Mouse (Mus musculus) liver, embryonic 12.5 days (tissue): Measurements from ENCODE around the gene Gdf2. TPM values are rescaled to one million over a fixed set of nuclear protein-coding genes. Genes with fewer than 3 reads are reported as not detected.
A peak's percentile ranks its signal among the peaks of the same experiment; 100 is the strongest.

Experiments
- ATAC-seq: fragments of 200-750 bp; cut with Nextera tagmentation; 2 replicates; pipeline ENCODE4 v1.8.0; 2017; ENCODE audit warnings: moderate number of reproducible peaks, mild to moderate bottlenecking, moderate library complexity
- H3K27ac ChIP-seq: fragments of 300-500 bp; sonication (generic); 2 replicates; pipeline ENCODE4 v1.5.1; 2016; ENCODE audit warnings: mild to moderate bottlenecking
- H3K27me3 ChIP-seq: fragments of 300-500 bp; sonication (generic); replicated peaks from 2 replicates; pipeline ENCODE4 v1.6.1; 2016; ENCODE audit warnings: mild to moderate bottlenecking, moderate library complexity
- H3K36me3 ChIP-seq: fragments of 300-500 bp; sonication (generic); 2 replicates; pipeline ENCODE4 v1.6.1; 2016; ENCODE audit warnings: mild to moderate bottlenecking, moderate library complexity
- H3K4me1 ChIP-seq: fragments of 300-500 bp; sonication (generic); 2 replicates; pipeline ENCODE4 v1.6.1; 2016
- H3K4me2 ChIP-seq: fragments of 300-500 bp; sonication (generic); 2 replicates; pipeline ENCODE4 v1.6.1; 2016; ENCODE audit warnings: mild to moderate bottlenecking, moderate library complexity
- H3K4me3 ChIP-seq: fragments of 300-500 bp; sonication (generic); 2 replicates; pipeline ENCODE4 v1.5.1; 2016; ENCODE audit warnings: mild to moderate bottlenecking, moderate library complexity
- H3K9ac ChIP-seq: fragments of 300-500 bp; sonication (generic); 2 replicates; pipeline ENCODE4 v1.6.1; 2016; ENCODE audit warnings: mild to moderate bottlenecking, moderate library complexity
- H3K9me3 ChIP-seq: fragments of 300-500 bp; sonication (generic); replicated peaks from 2 replicates; pipeline ENCODE4 v1.6.1; 2016; ENCODE audit warnings: mild to moderate bottlenecking, moderate library complexity
- WGBS: fragments of 180-500 bp; shearing (Covaris S2); methylation state at CpG from one replicate; pipeline ENCODE4 v1.1.7; 2016; ENCODE audit not compliant: insufficient replicate concordance; 5-methylcytosine and 5-hydroxymethylcytosine counted together
- polyA plus RNA-seq: library from polyadenylated mRNA; unstranded; fragments of >200 nt; fragmentation: Nextera tagmentation; extraction: Ambion mirVana; gene quantifications from 2 replicates; pipeline ENCODE4 v1.2.1, GENCODE M21; 2016

Gdf2 gene
- polyA plus RNA-seq, 1 experiment from 2014 or later = 15.0 TPM

DNA sequence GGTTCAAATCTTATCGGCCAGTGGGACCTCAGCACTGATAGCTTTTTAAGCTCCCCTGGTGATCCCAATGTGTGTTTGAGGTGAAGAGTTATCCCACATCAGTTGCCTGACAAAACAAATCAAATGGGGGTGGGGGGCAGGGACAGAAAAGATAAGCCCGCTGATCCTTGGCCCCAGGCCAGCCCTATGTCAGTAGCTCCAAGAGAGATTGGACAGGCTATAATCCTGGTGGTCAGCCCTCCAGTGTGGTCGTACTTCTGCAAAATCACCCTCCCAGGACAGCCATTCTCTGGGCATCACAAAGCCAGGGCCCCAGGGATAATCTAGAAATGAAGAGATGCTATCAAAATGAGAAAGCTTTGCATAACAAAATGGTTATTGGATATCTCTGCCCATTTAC is 18.0 kb downstream of the Gdf2 start:
- Histone ChIP-seq H3K36me3 (no peaks in the 10 kb centered on the region), H3K4me3 (no peak overlapping the region), H3K27me3 (no peaks in the 10 kb centered on the region), H3K9ac (no peak overlapping the region), H3K27ac (no peak overlapping the region), H3K4me1 (0 out of 2 replicates have a peak, but pooled peaks cover 3% of the 10 kb centered on the region), H3K4me2 (no peak overlapping the region), H3K9me3 (no peaks in the 10 kb centered on the region)
- 39% methylated on average over 3 of the region's 3 CpGs for WGBS
- no peak for ATAC-seq

DNA sequence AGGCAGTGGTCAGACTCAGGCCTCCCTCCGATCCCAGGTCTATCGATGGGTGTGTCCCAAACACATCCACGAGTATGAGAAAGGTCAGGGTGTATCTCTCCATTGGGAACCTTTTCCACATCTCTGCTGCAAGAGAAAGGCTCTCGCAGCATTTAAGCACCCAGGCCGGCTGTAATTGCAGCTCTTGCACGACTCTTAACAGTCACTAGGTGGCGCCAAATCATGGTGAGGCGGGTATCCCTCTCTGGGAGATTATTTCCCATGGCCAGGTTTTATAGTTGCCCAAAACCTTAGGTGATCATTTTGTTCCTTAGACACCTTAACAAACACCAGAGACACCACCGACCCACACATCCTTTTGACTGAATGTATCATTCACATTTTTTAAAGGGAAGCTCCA is 18.5 kb downstream of the Gdf2 start:
- Histone ChIP-seq H3K4me1 (0 out of 2 replicates have a peak, but pooled peaks cover 3% of the 10 kb centered on the region), H3K4me2 (no peak overlapping the region), H3K4me3 (no peak overlapping the region), H3K27ac (no peak overlapping the region), H3K36me3 (no peaks in the 10 kb centered on the region), H3K9me3 (no peaks in the 10 kb centered on the region), H3K27me3 (no peaks in the 10 kb centered on the region), H3K9ac (no peak overlapping the region)
- no peak for ATAC-seq
- WGBS = 11% methylated on average over 9 of the region's 9 CpGs

GRCm38 (mm10) chr14:33965675-33966074 is 24.8 kb downstream of the Gdf2 start:
- Histone ChIP-seq H3K4me3 (no peak overlapping the region), H3K9me3 (no peaks in the 10 kb centered on the region), H3K9ac (no peak overlapping the region), H3K27ac (no peak overlapping the region), H3K36me3 (no peaks in the 10 kb centered on the region), H3K27me3 (no peaks in the 10 kb centered on the region), H3K4me1 (no peaks in the 10 kb centered on the region), H3K4me2 (no peak overlapping the region)
- no peak for ATAC-seq
- 51% methylated on average over 7 of the region's 7 CpGs for WGBS

DNA sequence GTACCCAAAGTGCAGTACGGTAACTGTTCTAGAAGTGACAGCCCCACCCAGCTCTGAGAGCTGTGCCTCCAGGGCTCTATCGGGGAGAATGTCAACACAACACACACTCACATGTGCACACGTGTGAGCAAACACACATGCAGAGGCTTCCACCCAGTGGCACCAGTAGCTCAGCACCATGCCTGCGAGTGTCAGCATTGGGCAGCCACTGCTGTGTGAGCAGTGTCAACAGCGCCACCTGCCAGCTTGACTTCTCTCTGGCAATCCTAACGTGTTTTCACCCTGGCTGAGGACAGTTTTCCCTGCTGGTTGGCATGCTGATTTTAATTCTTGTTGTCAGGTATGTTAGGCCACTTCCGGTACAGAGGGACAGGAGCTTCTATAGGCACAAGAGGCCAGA is 31.8 kb downstream of the Gdf2 start:
- H3K9me3 ChIP-seq = no peaks in the 10 kb centered on the region
- no peak overlapping the region for H3K4me3 ChIP-seq
- no peaks in the 10 kb centered on the region for H3K4me1 ChIP-seq
- no peaks in the 10 kb centered on the region for H3K36me3 ChIP-seq
- H3K27me3 ChIP-seq = peaks cover 4% of the 10 kb centered on the region
- no peak for ATAC-seq
- no peak overlapping the region for H3K9ac ChIP-seq
- H3K4me2 ChIP-seq = no peak overlapping the region
- 40% methylated on average over 7 of the region's 7 CpGs for WGBS
- H3K27ac ChIP-seq = no peak overlapping the region

DNA sequence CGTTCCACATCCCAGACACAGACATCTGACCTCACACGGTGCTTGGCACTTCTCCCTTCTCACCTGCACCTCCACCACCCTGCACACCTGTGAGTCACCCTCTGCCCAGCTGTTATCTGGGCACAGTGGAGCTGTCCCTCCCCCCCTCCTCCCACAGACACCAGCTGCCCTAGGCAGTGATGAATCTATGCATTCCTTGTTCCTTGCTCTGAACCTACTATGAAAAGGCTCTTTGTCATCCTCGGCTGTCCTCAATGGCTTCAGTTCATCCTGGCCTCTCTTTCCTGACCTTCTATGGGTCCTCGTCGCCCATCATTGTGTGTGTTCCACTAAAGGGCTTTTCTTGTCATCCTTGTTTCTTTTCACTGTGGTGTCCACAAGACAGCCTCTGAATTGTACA is 33.9 kb downstream of the Gdf2 start:
- Histone ChIP-seq H3K4me1 (no peaks in the 10 kb centered on the region), H3K36me3 (no peaks in the 10 kb centered on the region), H3K27ac (no peak overlapping the region), H3K9me3 (no peaks in the 10 kb centered on the region), H3K4me3 (no peak overlapping the region), H3K27me3 (peaks cover 21% of the 10 kb centered on the region), H3K4me2 (no peak overlapping the region), H3K9ac (no peak overlapping the region)
- no peak for ATAC-seq
- 51% methylated on average over 5 of the region's 5 CpGs for WGBS

DNA sequence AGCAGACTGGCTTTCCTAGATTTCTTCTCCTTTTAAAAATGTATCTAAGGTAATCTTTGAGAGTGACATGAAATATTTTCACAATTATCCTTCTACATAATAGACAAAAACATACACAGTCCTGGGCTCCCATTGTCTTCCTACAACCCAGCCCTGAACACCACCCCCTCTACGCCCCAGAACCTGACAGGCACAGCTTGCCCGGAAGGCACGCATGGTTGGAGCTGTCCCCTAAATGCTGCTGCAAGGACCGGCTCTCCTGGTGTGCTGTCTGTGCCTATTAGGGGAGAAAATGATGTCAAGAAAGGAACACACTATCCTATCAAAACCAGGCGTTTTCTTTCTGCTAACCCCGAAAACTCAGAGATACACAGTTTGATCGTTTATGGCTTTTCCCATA is 36.9 kb downstream of the Gdf2 start:
- no peak for ATAC-seq
- H3K9ac ChIP-seq = no peak overlapping the region
- H3K27me3 ChIP-seq = peaks cover 21% of the 10 kb centered on the region
- H3K27ac ChIP-seq = no peak overlapping the region
- WGBS = 38% methylated on average over 7 of the region's 7 CpGs
- no peak overlapping the region for H3K4me2 ChIP-seq
- H3K9me3 ChIP-seq = no peaks in the 10 kb centered on the region
- no peaks in the 10 kb centered on the region for H3K4me1 ChIP-seq
- no peaks in the 10 kb centered on the region for H3K36me3 ChIP-seq
- no peak overlapping the region for H3K4me3 ChIP-seq

DNA sequence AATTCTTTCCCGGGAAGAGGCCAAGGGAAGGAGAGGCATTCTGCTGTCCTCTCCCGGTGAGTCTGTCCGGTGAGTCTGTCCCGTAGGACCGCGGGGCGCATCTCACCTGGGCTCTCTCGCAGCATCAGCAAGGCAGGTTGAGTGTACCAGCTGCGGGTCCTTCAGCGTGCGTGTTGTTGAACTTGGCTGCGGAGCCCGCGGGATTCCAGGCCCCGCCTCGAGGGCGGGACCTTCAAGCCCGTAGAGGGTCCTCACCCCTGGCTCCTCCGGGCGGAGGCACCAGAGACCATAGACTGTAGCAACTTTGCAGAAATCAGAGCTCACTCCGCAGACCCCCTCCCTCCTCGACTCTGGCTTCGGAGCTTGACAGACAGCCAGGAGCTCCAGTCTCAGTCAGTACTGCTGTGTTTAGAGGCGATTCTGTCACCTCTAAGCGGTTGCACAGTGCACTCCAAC is 37.8 kb downstream of the Gdf2 start, which contains the start of gene Zfp488:
TSS of gene Zfp488 (minus strand) at position 161 of the 456 bp plus-strand sequence.
- 4% methylated on average over 25 of the region's 25 CpGs for WGBS
- Histone ChIP-seq H3K27me3 (peaks cover 21% of the 10 kb centered on the region), H3K9me3 (no peaks in the 10 kb centered on the region), H3K4me1 (no peaks in the 10 kb centered on the region), H3K9ac (no peak within 1 kb of the TSS), H3K36me3 (no peaks in the 10 kb centered on the region), H3K4me3 (peak within 1 kb of the TSS; percentile 22; the same call in 1 of the 2 replicates), H3K4me2 (peak within 1 kb of the TSS; percentile 47), H3K27ac (no peak within 1 kb of the TSS)
- ATAC-seq = no peak

GRCm38 (mm10) chr14:33989201-33989600 is 48.4 kb downstream of the Gdf2 start:
- H3K27me3 ChIP-seq = no peaks in the 10 kb centered on the region
- no peaks in the 10 kb centered on the region for H3K36me3 ChIP-seq
- H3K9me3 ChIP-seq = no peaks in the 10 kb centered on the region
- no peak for ATAC-seq
- H3K4me1 ChIP-seq = no peaks in the 10 kb centered on the region
- 47% methylated on average over 3 of the region's 3 CpGs for WGBS
- no peak overlapping the region for H3K4me3 ChIP-seq
- no peak overlapping the region for H3K4me2 ChIP-seq
- H3K27ac ChIP-seq = no peak overlapping the region
- H3K9ac ChIP-seq = no peak overlapping the region

GRCm38 (mm10) chr14:33991971-33992370 is 51.1 kb downstream of the Gdf2 start:
- Histone ChIP-seq H3K27me3 (no peaks in the 10 kb centered on the region), H3K4me3 (no peak overlapping the region)

GRCm38 (mm10) chr14:33993051-33993450 is 52.2 kb downstream of the Gdf2 start:
- 70% methylated on average over 9 of the region's 9 CpGs for WGBS

More at GRCm38 (mm10) chr14:33991971-33992370, 51.1 kb downstream of the Gdf2 start:
- no peaks in the 10 kb centered on the region for H3K9me3 ChIP-seq
- ATAC-seq = no peak
- no peak overlapping the region for H3K27ac ChIP-seq
- no peak overlapping the region for H3K9ac ChIP-seq
- H3K4me1 ChIP-seq = no peaks in the 10 kb centered on the region
- no peaks in the 10 kb centered on the region for H3K36me3 ChIP-seq
- WGBS = 49% methylated on average over 4 of the region's 4 CpGs
- no peak overlapping the region for H3K4me2 ChIP-seq

DNA sequence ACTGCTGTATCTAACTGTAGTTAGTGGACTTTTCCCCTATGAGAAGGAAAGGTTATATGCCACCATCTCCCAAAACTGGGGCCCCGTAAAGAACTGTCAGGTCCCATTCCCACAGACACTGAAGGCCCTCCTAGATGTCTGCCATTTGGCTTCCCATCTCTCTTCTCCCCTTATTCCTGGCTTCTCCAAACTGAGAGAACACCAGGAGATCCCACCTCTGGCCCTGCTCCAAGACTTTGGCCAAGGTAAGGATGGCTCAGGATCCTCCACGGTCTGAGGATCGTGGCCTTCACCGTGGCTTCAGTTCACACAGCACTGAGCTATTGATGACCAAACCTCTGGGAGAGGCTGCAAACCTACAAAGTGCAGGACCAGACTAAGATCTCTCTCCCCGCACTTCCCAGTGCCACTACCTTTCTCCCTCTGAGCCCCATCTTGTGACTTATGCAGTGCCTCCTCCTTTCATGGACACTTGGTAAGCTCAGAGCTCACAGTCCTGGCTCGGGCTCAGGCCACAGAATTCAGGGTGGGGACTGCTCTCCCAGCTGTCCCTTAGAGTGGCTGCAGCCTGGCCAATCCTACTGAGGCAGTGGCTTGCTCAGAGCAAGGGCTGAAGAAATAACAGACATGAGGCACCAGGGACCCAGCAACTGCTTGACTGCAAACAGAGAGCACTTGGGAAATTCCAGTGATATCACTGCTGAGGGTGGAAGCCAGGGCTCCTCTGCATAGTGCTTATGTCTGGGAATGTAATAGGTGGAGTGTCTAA is 52.9 kb downstream of the Gdf2 start:
- no peak for ATAC-seq
- no peaks in the 10 kb centered on the region for H3K9me3 ChIP-seq
- no peaks in the 10 kb centered on the region for H3K27me3 ChIP-seq
- no peak overlapping the region for H3K4me2 ChIP-seq
- H3K27ac ChIP-seq = no peak overlapping the region
- H3K4me1 ChIP-seq = no peaks in the 10 kb centered on the region
- 74% methylated on average over 6 of the region's 6 CpGs for WGBS
- H3K36me3 ChIP-seq = no peaks in the 10 kb centered on the region
- H3K9ac ChIP-seq = no peak overlapping the region
- no peak overlapping the region for H3K4me3 ChIP-seq

More at GRCm38 (mm10) chr14:33993051-33993450, 52.2 kb downstream of the Gdf2 start:
- Histone ChIP-seq H3K4me2 (no peak overlapping the region), H3K4me1 (no peaks in the 10 kb centered on the region), H3K9me3 (no peaks in the 10 kb centered on the region), H3K4me3 (no peak overlapping the region), H3K9ac (no peak overlapping the region), H3K27ac (no peak overlapping the region), H3K36me3 (no peaks in the 10 kb centered on the region), H3K27me3 (no peaks in the 10 kb centered on the region)
- ATAC-seq = no peak
